Mouse (Mus musculus) liver, adult 2 months (tissue): ENCODE data around the gene Ffar4.

ENCODE experiments used
- CTCF ChIP-seq: fragments of 200-500 bp; IDR thresholded peaks from 2 replicates; pipeline ENCODE4 v1.5.1; 2011; ENCODE audit warnings: low read depth, low read length, control low read depth
- POLR2A ChIP-seq: fragments of 200-500 bp; IDR thresholded peaks from 2 replicates; pipeline ENCODE4 v1.6.1; 2011; ENCODE audit warnings: low read length, control low read depth; ENCODE audit not compliant: insufficient read depth; ENCODE audit errors: extremely low read depth

- TF ChIP-seq CTCF (no peak), POLR2A (no peak)
Measured at GRCm38 (mm10) chr19:38075051-38075450, 21.8 kb upstream of the Ffar4 start.
